Mouse (Mus musculus) erythroblast, embryonic 14.5 days (primary cell): ENCODE measurements at regions not wholly inside any gene's neighbourhood (a gene's known extent, or its start where the extent isn't known, plus 50 kb on each side); places are given as distances from the start of the nearest gene placed in this dataset.

Source experiments
- GATA1 ChIP-seq: IDR thresholded peaks from 2 replicates; pipeline ENCODE4 v1.6.1; 2012; ENCODE audit warnings: low read length, inconsistent platforms, mixed read lengths
- TAL1 ChIP-seq: IDR thresholded peaks from 3 replicates; pipeline ENCODE4 v1.6.1; 2012; ENCODE audit warnings: low read length, inconsistent platforms, mixed read lengths

DNA sequence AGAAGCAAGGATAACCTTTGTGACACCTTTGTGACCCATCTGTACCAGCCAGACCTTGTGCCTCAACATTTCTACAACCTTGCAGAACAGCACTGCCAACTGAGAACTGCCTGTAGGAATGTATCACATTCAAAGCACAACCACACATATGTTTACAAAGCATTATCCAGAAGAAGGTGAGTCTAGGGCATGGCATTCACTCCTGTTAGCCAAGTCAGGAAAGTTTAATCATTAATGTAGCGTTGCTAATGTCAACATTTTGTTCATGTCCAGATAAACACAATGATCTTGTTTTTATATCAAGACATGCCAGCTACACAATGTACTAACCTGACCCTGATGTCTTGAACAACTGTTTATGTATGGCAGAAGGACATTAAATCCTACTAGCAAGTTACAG is 91.5 kb upstream of the Nsun6 start:
- TF ChIP-seq GATA1 (no peak), TAL1 (no peak)
